Mouse (Mus musculus) brain, embryonic 14.5 days (tissue): ENCODE results near the gene Kcnd3.

ENCODE experiments used
- CTCF ChIP-seq: fragments of 200-500 bp; IDR thresholded peaks from 2 replicates; pipeline ENCODE4 v1.5.1; 2012; ENCODE audit warnings: inconsistent platforms, mild to moderate bottlenecking, moderate library complexity, borderline replicate concordance; ENCODE audit not compliant: insufficient read depth, insufficient read length; ENCODE audit errors: extremely low read depth
- POLR2A ChIP-seq: fragments of 200-500 bp; IDR thresholded peaks from 2 replicates; pipeline ENCODE4 v1.6.1; 2012; ENCODE audit warnings: mild to moderate bottlenecking, inconsistent platforms, borderline replicate concordance; ENCODE audit not compliant: poor library complexity, insufficient read depth, insufficient read length, severe bottlenecking; ENCODE audit errors: extremely low read depth

DNA sequence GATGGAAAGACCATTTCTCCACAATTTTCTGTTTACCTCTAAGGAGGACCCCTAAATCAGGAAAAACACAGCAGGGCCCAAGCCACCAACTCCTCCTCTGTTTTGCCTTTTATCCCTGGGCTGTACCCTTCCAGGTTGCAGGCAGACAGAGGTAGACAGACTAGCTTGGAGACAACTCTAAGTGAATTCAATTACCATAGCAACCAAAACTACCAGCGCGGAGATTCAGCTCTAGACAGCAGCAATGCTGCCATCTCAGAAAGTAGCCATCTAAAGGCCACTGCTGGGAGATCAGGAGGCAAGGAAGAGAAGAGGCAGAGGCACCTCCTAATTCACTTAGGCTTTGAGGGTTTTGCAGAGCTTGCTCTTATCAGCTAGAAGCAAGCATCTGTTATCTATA lies 15.7 kb upstream of the Kcnd3 start:
- TF ChIP-seq POLR2A (no peak), CTCF (no peak)
